Mouse (Mus musculus) c-Kit-positive CD71-negative TER-119-negative erythroid progenitor cells, embryonic 14.5 days (primary cell): ENCODE measurements around the gene Zcchc8.

Source experiments
- DNase-seq: peaks from one replicate; pipeline ENCODE4 v3.0.0-alpha.2; 2013; ENCODE audit warnings: low read depth

The Zcchc8 gene

DNA sequence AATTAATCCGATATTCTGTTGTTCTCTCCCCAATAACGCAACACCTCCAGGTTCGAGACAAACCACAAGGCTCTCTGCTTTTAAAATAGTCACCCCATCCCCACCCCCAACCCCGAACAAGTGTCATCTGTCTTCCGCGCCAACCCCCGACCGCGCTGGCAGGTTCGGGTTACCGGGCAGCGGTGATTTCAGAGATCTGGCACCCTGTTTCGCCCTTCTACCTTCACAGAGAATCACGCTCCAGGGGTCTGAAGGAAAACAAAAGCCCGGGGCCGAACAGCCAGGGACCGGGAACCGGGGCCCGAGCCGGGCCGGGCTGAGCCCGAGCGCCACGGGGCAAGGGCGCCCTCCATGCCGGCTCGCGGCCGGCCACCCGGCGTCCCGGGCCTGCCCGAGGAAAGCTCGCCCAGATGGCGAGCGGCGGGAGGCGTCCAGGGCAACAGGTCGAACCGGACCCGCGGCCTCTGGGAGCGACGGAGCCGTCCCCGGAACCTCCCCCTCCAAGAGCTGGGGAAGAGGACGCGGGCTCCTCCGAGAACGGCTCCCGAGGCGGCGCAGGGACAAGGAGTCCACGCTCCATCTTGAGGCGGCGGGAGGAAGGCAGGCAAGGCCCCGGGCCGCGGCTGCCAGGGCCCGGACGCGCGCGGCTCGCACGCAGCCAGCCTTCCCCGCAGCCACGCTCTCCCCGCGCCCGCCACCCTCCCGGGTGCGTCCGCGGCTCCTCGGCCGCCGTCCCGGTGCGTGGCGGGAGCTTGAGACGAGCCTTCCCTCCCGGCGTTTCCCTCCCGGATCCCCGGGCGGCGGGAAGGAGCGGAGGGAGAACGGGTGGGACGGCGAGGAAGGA is 37.3 kb downstream of the Zcchc8 start:
- no peak for DNase-seq

- DNase-seq = no peak
Measured at GRCm38 (mm10) chr5:123683043-123683376, 37.9 kb downstream of the Zcchc8 start.

DNA sequence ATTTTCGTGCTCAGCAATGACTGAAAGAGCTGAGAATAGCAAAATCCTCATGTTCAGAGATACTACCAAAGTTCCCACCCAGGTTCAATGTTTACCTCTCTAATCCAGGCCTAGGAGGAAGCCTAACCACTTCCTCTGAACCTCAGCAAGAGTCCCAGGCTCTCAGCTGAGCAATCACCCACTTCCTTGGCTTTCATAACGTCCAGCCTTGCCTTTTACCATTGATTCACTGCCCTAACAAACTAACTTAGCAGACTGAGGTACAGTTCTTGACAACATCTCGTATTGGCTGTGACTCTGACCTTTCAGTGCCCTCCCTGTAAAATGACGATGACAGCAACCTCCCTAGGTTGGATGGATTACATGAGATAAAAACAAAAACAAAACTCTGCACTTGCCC is 38.5 kb downstream of the Zcchc8 start:
- DNase-seq = no peak

DNA sequence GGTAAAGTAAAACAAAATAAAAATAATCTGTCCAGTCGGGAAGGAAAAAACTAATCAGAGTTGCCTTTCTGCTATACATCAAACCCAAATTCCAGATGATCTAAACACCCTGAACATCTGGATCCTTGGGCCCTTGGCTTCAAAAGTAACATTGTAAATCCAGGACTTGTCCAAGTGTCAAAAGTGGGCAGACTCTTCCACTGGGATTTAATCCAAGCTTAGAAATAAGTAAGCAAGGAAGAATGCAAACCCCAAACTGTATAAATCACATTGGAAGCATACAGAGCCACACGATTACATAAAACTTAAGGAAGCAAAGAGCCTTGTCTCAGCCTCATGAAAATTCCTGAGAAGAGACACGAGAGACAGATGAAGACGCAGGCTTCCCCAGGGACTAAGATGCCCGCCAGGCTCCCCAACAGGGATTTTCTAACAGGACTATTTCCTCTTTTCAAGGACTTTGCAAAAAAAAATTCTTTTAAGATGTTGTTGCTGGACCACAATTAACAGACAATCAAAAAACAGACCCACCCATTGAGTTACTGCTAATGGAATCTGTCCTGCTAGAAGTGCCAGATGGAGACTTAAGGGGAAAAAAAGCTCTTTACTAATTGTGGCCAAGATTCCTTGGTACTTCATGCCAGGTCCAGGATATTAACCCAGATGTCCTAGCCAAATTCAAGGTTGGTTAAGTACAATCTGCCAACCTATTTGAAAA is 41.2 kb downstream of the Zcchc8 start:
- no peak for DNase-seq

GRCm38 (mm10) chr5:123679106-123679505 is 41.8 kb downstream of the Zcchc8 start:
- no peak for DNase-seq

GRCm38 (mm10) chr5:123675717-123676116 is 45.2 kb downstream of the Zcchc8 start:
- no peak for DNase-seq

- DNase-seq = no peak
Measured at GRCm38 (mm10) chr5:123675221-123675620, 45.7 kb downstream of the Zcchc8 start.

DNA sequence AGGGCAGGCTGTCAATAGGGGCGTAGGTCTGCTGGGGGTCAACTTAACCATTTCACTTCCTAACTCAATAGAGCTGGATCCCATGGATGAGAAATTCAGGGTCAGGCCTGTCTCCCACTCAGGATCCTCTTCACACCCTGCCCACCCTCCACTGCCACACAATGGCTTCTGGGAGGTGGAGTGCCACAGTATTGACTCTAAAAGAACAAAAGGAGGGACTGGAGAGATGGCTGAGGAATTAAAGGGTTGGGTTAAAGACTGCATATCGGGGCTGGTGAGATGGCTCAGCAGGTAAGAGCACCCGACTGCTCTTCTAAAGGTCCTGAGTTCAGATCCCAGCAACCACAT is 49.5 kb downstream of the Zcchc8 start:
- no peak for DNase-seq

GRCm38 (mm10) chr5:123670800-123671472 is 50.0 kb downstream of the Zcchc8 start:
- no peak for DNase-seq

DNA sequence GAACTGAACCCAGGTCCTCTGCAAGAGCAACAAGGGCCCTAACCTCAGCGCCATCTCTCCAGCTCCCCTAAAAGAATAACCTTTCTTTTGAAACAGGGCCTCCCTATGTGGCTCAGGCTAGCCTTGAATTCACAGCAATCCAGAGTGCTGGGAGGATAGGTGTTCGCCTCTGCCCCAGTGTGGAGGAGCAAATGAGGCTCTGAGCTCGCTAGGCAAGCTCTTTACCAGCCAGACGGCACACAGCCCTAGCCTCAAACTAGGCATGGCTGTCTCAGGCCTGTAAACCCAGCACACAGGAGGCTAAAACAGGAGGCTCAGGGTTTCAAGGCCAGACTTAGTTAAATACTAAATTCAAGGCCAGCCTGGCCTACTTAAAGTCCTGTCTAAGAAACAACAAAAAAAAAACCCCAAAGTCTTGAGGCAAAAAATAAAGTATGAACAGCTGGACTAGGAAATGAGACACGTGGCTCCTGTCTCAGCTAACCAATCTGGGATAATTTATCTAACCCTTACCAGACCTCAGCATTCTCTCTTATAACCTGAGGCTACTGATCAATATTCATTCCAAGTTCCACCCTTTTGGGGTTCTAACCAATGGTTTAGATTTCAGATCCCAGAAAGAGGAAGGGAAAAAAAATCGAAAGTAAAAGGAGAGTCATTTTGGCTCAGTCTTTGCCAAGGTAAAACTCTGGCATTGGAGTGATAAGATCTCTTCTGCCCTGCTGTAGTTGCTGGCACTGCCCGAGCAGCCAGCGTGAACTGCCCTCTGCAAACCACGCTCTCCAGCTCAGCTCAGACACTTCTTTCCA is 50.7 kb downstream of the Zcchc8 start:
- no peak for DNase-seq

GRCm38 (mm10) chr5:123667915-123668314 is 53.0 kb downstream of the Zcchc8 start:
- DNase-seq = no peak

- no peak for DNase-seq
Measured at GRCm38 (mm10) chr5:123665956-123666355, 54.9 kb downstream of the Zcchc8 start.

- no peak for DNase-seq
Measured at GRCm38 (mm10) chr5:123664329-123664728, 56.6 kb downstream of the Zcchc8 start.

GRCm38 (mm10) chr5:123662059-123662458 is 58.8 kb downstream of the Zcchc8 start:
- no peak for DNase-seq

GRCm38 (mm10) chr5:123661602-123662001 is 59.3 kb downstream of the Zcchc8 start:
- no peak for DNase-seq

DNA sequence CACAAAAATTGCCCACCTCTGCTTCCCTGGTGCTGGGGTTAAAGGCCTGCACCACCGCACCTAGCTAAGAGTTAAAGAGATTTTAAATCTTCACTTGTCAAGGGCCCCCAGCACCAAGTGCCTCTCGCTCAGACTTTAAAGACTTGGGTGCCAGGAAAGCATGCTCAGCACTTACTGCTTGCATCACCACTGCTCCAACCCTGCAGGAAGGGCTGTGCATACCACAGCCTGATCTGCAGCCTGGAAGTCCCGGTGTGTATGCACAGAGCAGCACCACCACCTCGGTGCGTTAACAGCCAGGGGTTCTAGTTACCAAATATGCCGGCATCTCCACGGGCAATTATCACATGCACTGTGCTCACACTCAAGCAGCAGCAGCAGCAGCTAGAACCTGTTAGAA is 63.2 kb downstream of the Zcchc8 start:
- no peak for DNase-seq

GRCm38 (mm10) chr5:123654937-123655336 is 66.0 kb downstream of the Zcchc8 start:
- no peak for DNase-seq

DNA sequence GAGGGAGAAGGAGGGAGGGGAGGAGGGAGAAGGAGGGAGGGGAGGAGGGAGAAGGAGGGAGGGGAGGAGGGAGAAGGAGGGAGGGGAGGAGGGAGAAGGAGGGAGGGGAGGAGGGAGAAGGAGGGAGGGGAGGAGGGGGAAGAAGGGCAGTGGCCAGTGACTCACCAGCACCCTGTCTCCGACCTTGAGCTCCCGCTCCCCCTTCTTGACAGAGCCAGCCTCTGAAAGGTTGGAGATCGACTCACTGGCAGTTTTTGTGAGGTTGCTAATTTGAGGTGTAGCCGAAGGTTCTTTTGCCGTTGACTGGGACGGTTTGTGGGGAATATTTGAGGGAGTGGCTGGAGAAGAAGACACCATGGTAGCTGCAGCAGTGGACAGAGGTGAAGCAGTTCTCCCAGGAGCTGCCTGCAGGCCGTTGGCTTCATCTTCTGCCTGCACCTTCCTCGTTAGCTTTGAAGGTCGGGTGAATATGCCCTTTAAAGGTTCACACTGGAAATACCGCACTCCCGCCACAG is 67.6 kb downstream of the Zcchc8 start:
- DNase-seq = no peak

DNA sequence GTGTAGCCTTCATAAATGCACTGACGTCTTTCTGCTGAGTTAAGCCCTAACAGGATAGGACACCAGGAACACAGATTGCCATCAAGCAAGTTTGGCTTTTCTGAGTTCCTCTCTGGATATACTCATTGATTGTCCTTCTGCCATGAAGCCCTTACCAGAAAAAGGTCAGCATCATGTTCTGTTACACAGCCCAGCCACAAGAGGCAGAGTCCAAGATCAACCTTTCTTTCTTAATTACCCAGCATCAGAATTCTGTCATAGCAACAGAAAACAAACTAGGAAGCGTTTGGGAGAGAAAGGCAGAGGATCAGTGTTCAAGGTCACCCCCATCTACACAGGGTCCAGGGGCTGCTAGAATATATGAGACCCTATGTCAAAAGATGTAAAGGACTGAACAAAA is 70.1 kb downstream of the Zcchc8 start:
- no peak for DNase-seq
